Mouse (Mus musculus) forebrain, embryonic 14.5 days (tissue): ENCODE data around the gene Nfix. TPM values are rescaled to one million over a fixed set of nuclear protein-coding genes. Genes with fewer than 3 reads are reported as not detected.

Experiments
- ATAC-seq: fragments of 200-750 bp; cut with Nextera tagmentation; 2 replicates; pipeline ENCODE4 v1.8.0; 2017; ENCODE audit warnings: mild to moderate bottlenecking, moderate library complexity
- DNase-seq: peaks from one replicate; pipeline ENCODE4 v3.0.0-alpha.2; 2015; ENCODE audit warnings: low spot score
- H3K27ac ChIP-seq: fragments of 300-500 bp; sonication (generic); 2 replicates; pipeline ENCODE4 v1.5.1; 2014; ENCODE audit warnings: low read depth, mild to moderate bottlenecking, control low read depth, low read length, moderate library complexity
- H3K27me3 ChIP-seq: fragments of 300-500 bp; sonication (generic); replicated peaks from 2 replicates; pipeline ENCODE4 v1.6.1; 2014; ENCODE audit warnings: low read length, control low read depth, mixed read lengths; ENCODE audit not compliant: control insufficient read depth, insufficient read depth
- H3K36me3 ChIP-seq: fragments of 300-500 bp; sonication (generic); 2 replicates; pipeline ENCODE4 v1.6.1; 2014; ENCODE audit warnings: low read length, control low read depth; ENCODE audit not compliant: control insufficient read depth, insufficient read depth
- H3K4me1 ChIP-seq: fragments of 300-500 bp; sonication (generic); 2 replicates; pipeline ENCODE4 v1.6.1; 2014; ENCODE audit warnings: antibody characterized with exemption, low read length, control low read depth; ENCODE audit not compliant: control insufficient read depth, insufficient read depth
- H3K4me2 ChIP-seq: fragments of 300-500 bp; sonication (generic); 2 replicates; pipeline ENCODE4 v1.6.1; 2014; ENCODE audit warnings: mild to moderate bottlenecking, control low read depth, low read length
- H3K4me3 ChIP-seq: fragments of 300-500 bp; sonication (generic); 2 replicates; pipeline ENCODE4 v1.5.1; 2014; ENCODE audit warnings: low read depth, low read length, control low read depth
- H3K9ac ChIP-seq: fragments of 300-500 bp; sonication (generic); 2 replicates; pipeline ENCODE4 v1.6.1; 2014; ENCODE audit warnings: mild to moderate bottlenecking, low read length, control low read depth, moderate library complexity
- H3K9me3 ChIP-seq: fragments of 300-500 bp; sonication (generic); replicated peaks from 2 replicates; pipeline ENCODE4 v1.6.1; 2016; ENCODE audit warnings: low read length, control low read depth, mixed read lengths; ENCODE audit not compliant: control insufficient read depth
- WGBS: fragments of 180-500 bp; shearing (Covaris S2); extraction: QIAGEN DNeasy Blood & Tissue Kit; methylation state at CpG from one replicate; pipeline ENCODE4 v1.1.7; 2014; 5-methylcytosine and 5-hydroxymethylcytosine counted together
- polyA plus RNA-seq: library from polyadenylated mRNA; unstranded; fragments of >200 nt; fragmentation: Nextera tagmentation; extraction: Ambion mirVana; gene quantifications from 2 replicates; pipeline ENCODE4 v1.2.1, GENCODE M21; 2014

Nfix gene
- polyA plus RNA-seq, 1 experiment from 2014 or later: 237 TPM

GRCm38 (mm10) chr8:84728474-84728873 is 71.7 kb downstream of the Nfix start:
- Histone ChIP-seq H3K4me2 (peak overlapping the region; percentile 2; the same call in 1 of the 2 replicates), H3K36me3 (peaks cover 47% of the 10 kb centered on the region), H3K9ac (no peak overlapping the region), H3K4me3 (no peak overlapping the region), H3K9me3 (no peaks in the 10 kb centered on the region), H3K4me1 (peaks cover 82% of the 10 kb centered on the region), H3K27me3 (no peaks in the 10 kb centered on the region), H3K27ac (peak overlapping the region; percentile 92)
- DNase-seq (peak; percentile 90), ATAC-seq (peak; percentile 89)
- WGBS: 23% methylated on average over 3 of the region's 3 CpGs

- H3K36me3 ChIP-seq: peaks cover 66% of the 10 kb centered on the region
- DNase-seq (no peak), ATAC-seq (no peak)
- peaks cover 74% of the 10 kb centered on the region for H3K4me1 ChIP-seq
- H3K4me3 ChIP-seq: no peak overlapping the region
- 11% methylated on average over 3 of the region's 3 CpGs for WGBS
- no peaks in the 10 kb centered on the region for H3K27me3 ChIP-seq
- H3K9ac ChIP-seq: peak overlapping the region; percentile 45; the same call in 1 of the 2 replicates
- no peak overlapping the region for H3K4me2 ChIP-seq
- no peaks in the 10 kb centered on the region for H3K9me3 ChIP-seq
- H3K27ac ChIP-seq: peak overlapping the region; percentile 93
Measured at GRCm38 (mm10) chr8:84725941-84726259, 74.2 kb downstream of the Nfix start.

GRCm38 (mm10) chr8:84725246-84725940 is 74.8 kb downstream of the Nfix start:
- H3K9ac ChIP-seq: peak overlapping the region; percentile 45; the same call in 1 of the 2 replicates
- H3K4me3 ChIP-seq: no peak overlapping the region
- no peak overlapping the region for H3K4me2 ChIP-seq
- no peak for DNase-seq
- no peak for ATAC-seq
- peaks cover 69% of the 10 kb centered on the region for H3K4me1 ChIP-seq
- no peaks in the 10 kb centered on the region for H3K9me3 ChIP-seq
- no peaks in the 10 kb centered on the region for H3K27me3 ChIP-seq
- H3K36me3 ChIP-seq: peaks cover 71% of the 10 kb centered on the region
- peak overlapping the region; percentile 93 for H3K27ac ChIP-seq
- WGBS: 57% methylated on average over 10 of the region's 10 CpGs

- Histone ChIP-seq H3K4me1 (peaks cover 63% of the 10 kb centered on the region), H3K4me2 (no peak overlapping the region), H3K27me3 (no peaks in the 10 kb centered on the region), H3K9ac (peak overlapping the region; percentile 45), H3K4me3 (no peak overlapping the region), H3K36me3 (peaks cover 78% of the 10 kb centered on the region), H3K27ac (peak overlapping the region; percentile 93), H3K9me3 (no peaks in the 10 kb centered on the region)
- ATAC-seq (no peak), DNase-seq (no peak)
- 43% methylated on average over 9 of the region's 9 CpGs for WGBS
Measured at GRCm38 (mm10) chr8:84724683-84725082, 75.5 kb downstream of the Nfix start.

GRCm38 (mm10) chr8:84723571-84723900 is 76.6 kb downstream of the Nfix start:
- Histone ChIP-seq H3K27ac (peak overlapping the region; percentile 93), H3K36me3 (peaks cover 85% of the 10 kb centered on the region), H3K9me3 (no peaks in the 10 kb centered on the region), H3K9ac (peak overlapping the region; percentile 54), H3K4me2 (peak overlapping the region; percentile 20; the same call in 1 of the 2 replicates), H3K4me3 (no peak overlapping the region), H3K4me1 (peaks cover 52% of the 10 kb centered on the region), H3K27me3 (no peaks in the 10 kb centered on the region)
- no peak for DNase-seq
- WGBS: 19% methylated on average over 7 of the region's 7 CpGs
- ATAC-seq: no peak

- ATAC-seq: peak; percentile 83
- peaks cover 88% of the 10 kb centered on the region for H3K36me3 ChIP-seq
- peaks cover 48% of the 10 kb centered on the region for H3K4me1 ChIP-seq
- peak within 1 kb of the TSS; percentile 93 for H3K27ac ChIP-seq
- peak within 1 kb of the TSS; percentile 54 for H3K9ac ChIP-seq
- H3K4me2 ChIP-seq: peak within 1 kb of the TSS; percentile 20; the same call in 1 of the 2 replicates
- no peaks in the 10 kb centered on the region for H3K27me3 ChIP-seq
- peak; percentile 88 for DNase-seq
- H3K4me3 ChIP-seq: no peak within 1 kb of the TSS
- H3K9me3 ChIP-seq: no peaks in the 10 kb centered on the region
- 7% methylated on average over 8 of the region's 10 CpGs for WGBS
Measured at GRCm38 (mm10) chr8:84722850-84723570, 77.1 kb downstream of the Nfix start, which contains the start of gene G430095P16Rik. TSS of gene G430095P16Rik (plus strand) at chr8:84723007.

- no peaks in the 10 kb centered on the region for H3K9me3 ChIP-seq
- no peaks in the 10 kb centered on the region for H3K27me3 ChIP-seq
Measured at GRCm38 (mm10) chr8:84722530-84722849, 77.7 kb downstream of the Nfix start.

GRCm38 (mm10) chr8:84718959-84719690 is 81.0 kb downstream of the Nfix start:
- H3K27ac ChIP-seq: no peak overlapping the region; the same call in 1 of the 2 replicates
- 86% methylated on average over 5 of the region's 5 CpGs for WGBS
- ATAC-seq (no peak), DNase-seq (no peak)
- peaks cover 77% of the 10 kb centered on the region for H3K36me3 ChIP-seq
- no peak overlapping the region for H3K9ac ChIP-seq
- no peak overlapping the region for H3K4me3 ChIP-seq
- peaks cover 46% of the 10 kb centered on the region for H3K4me1 ChIP-seq
- H3K27me3 ChIP-seq: 0 out of 2 replicates have a peak, but pooled peaks cover 4% of the 10 kb centered on the region
- H3K4me2 ChIP-seq: no peak overlapping the region
- no peaks in the 10 kb centered on the region for H3K9me3 ChIP-seq

More at GRCm38 (mm10) chr8:84722530-84722849, 77.7 kb downstream of the Nfix start:
- ATAC-seq (no peak; the same call in 1 of the 2 replicates), DNase-seq (no peak)
- Histone ChIP-seq H3K27ac (peak overlapping the region; percentile 93), H3K9ac (peak overlapping the region; percentile 54; the same call in 1 of the 2 replicates), H3K4me3 (no peak overlapping the region), H3K4me2 (no peak overlapping the region), H3K4me1 (peaks cover 45% of the 10 kb centered on the region), H3K36me3 (peaks cover 91% of the 10 kb centered on the region)
- WGBS: 43% methylated on average over 6 of the region's 6 CpGs
